Mouse (Mus musculus) liver, postnatal 0 days (tissue): ENCODE measurements at regions not wholly inside any gene's neighbourhood (a gene's known extent, or its start where the extent isn't known, plus 50 kb on each side); places are given as distances from the start of the nearest gene placed in this dataset.

Source experiments
- ATAC-seq: fragments of 200-750 bp; cut with Nextera tagmentation; 2 replicates; pipeline ENCODE4 v1.8.0; 2017; ENCODE audit warnings: mild to moderate bottlenecking, moderate library complexity
- DNase-seq: peaks from one replicate; pipeline ENCODE4 v3.0.0-alpha.2; 2016
- H3K27ac ChIP-seq: fragments of 300-500 bp; sonication (generic); 2 replicates; pipeline ENCODE4 v1.5.1; 2014; ENCODE audit warnings: antibody characterized with exemption, moderate library complexity, mild to moderate bottlenecking, low read depth
- H3K27me3 ChIP-seq: fragments of 300-500 bp; sonication (generic); 2 replicates; pipeline ENCODE4 v1.6.1; 2014; ENCODE audit warnings: low read length, control low read depth, mixed read lengths; ENCODE audit not compliant: insufficient read depth
- H3K36me3 ChIP-seq: fragments of 300-500 bp; sonication (generic); replicated peaks from 2 replicates; pipeline ENCODE4 v1.6.1; 2014; ENCODE audit warnings: mild to moderate bottlenecking, control low read depth, low read length, moderate library complexity, mixed read lengths; ENCODE audit not compliant: insufficient read depth
- H3K4me1 ChIP-seq: fragments of 300-500 bp; sonication (generic); 2 replicates; pipeline ENCODE4 v1.6.1; 2014; ENCODE audit warnings: antibody characterized with exemption, mild to moderate bottlenecking, control low read depth; ENCODE audit not compliant: insufficient read depth
- H3K4me2 ChIP-seq: fragments of 300-500 bp; sonication (generic); 2 replicates; pipeline ENCODE4 v1.6.1; 2014; ENCODE audit warnings: low read depth, mild to moderate bottlenecking, low read length, moderate library complexity, mixed read lengths
- H3K4me3 ChIP-seq: fragments of 300-500 bp; sonication (generic); 2 replicates; pipeline ENCODE4 v1.5.1; 2014; ENCODE audit warnings: low read depth, low read length
- H3K9ac ChIP-seq: fragments of 300-500 bp; sonication (generic); replicated peaks from 2 replicates; pipeline ENCODE4 v1.6.1; 2014; ENCODE audit warnings: mild to moderate bottlenecking, moderate library complexity
- H3K9me3 ChIP-seq: fragments of 300-500 bp; sonication (generic); 2 replicates; pipeline ENCODE4 v1.6.1; 2016; ENCODE audit warnings: mild to moderate bottlenecking, control low read depth, low read length, mixed read lengths
- CTCF ChIP-seq: sonication (generic); IDR thresholded peaks from 2 replicates; pipeline ENCODE4 v1.5.1; 2016; ENCODE audit warnings: antibody characterized with exemption, low read depth
- EP300 ChIP-seq: IDR thresholded peaks from 2 replicates; pipeline ENCODE4 v1.6.1; 2016; ENCODE audit warnings: antibody characterized with exemption, low read depth, mild to moderate bottlenecking
- WGBS: fragments of 180-500 bp; shearing (Covaris S2); extraction: QIAGEN DNeasy Blood & Tissue Kit; methylation state at CpG from one replicate; pipeline ENCODE4 v1.1.7; 2014; ENCODE audit not compliant: insufficient replicate concordance; 5-methylcytosine and 5-hydroxymethylcytosine counted together

DNA sequence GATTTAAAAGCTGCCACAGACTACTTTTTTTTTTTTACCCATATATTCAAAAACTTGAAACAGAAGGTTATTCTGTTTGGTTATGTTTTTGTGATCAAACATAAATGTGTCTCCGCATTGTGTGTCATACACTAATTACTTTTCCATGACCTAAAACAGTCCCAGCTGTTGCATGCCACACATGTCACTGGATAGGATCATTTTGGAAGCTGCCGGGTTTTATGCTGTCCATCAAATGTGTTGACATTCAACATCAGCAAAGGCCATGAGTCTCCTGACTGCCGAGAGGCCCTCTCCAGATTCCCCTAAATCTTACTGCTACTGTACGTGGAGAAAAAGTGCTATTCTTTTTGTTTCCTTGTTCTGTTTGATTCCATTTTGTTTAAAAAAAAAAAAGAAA, 99.4 kb upstream of the Nek7 start:
- WGBS = 75% methylated on average over 4 of the region's 4 CpGs
- no peak for DNase-seq
- no peak for ATAC-seq
- no peak for TF ChIP-seq CTCF
- TF ChIP-seq EP300 = no peak
- H3K9me3 ChIP-seq = no peaks in the 10 kb centered on the region
- H3K4me3 ChIP-seq = no peak overlapping the region
- H3K9ac ChIP-seq = no peak overlapping the region
- H3K27ac ChIP-seq = no peak overlapping the region
- H3K4me2 ChIP-seq = no peak overlapping the region
- H3K4me1 ChIP-seq = no peaks in the 10 kb centered on the region
- no peaks in the 10 kb centered on the region for H3K36me3 ChIP-seq
- H3K27me3 ChIP-seq = no peaks in the 10 kb centered on the region

DNA sequence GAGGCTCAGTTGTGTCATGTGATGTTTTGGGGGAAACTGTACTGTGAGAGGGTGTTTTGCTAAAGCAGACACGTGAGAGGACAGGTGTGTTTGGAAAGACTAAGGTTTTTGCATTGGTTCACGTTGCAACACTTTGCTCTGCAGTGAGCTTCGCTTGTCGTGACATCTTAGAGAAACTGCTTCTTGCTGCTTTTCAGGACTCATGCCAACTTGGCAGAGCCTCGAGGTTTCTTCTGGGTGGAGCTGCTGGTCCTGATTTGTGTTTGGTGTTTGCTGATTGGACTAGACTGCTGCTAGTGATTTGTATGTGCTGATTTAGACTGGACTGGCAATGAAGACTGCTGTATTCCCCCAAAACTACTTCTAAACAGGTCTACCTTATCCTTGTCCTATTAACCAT, 97.0 kb upstream of the Nek7 start:
- H3K9me3 ChIP-seq = no peaks in the 10 kb centered on the region
- no peak for TF ChIP-seq EP300
- H3K27me3 ChIP-seq = no peaks in the 10 kb centered on the region
- no peak overlapping the region for H3K4me3 ChIP-seq
- DNase-seq (no peak), ATAC-seq (no peak)
- no peaks in the 10 kb centered on the region for H3K36me3 ChIP-seq
- H3K27ac ChIP-seq = no peak overlapping the region
- no peaks in the 10 kb centered on the region for H3K4me1 ChIP-seq
- no peak overlapping the region for H3K4me2 ChIP-seq
- WGBS = 67% methylated on average over 5 of the region's 5 CpGs
- H3K9ac ChIP-seq = no peak overlapping the region

DNA sequence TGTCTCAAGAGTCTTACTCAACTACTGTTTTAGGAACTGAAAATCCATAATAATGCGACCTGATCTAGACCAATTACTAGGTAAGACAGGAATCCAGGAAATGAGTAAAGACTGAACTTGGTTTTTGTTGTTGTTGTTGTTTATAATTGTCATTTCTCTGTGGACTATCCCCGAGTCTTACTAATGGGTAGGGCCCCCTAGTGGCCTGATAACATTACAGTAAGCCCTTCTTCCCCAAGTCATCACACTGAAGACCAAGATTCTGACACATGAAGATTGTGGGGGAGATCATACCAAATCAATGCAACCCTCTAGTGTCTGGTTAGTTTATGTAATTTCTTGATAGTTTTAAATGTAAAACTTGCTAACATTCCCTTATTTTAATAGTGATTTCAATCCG, 95.2 kb upstream of the Nek7 start:
- Histone ChIP-seq H3K27ac (no peak overlapping the region), H3K4me2 (no peak overlapping the region), H3K9ac (no peak overlapping the region), H3K36me3 (no peaks in the 10 kb centered on the region), H3K9me3 (no peaks in the 10 kb centered on the region), H3K4me3 (no peak overlapping the region), H3K4me1 (no peaks in the 10 kb centered on the region), H3K27me3 (no peaks in the 10 kb centered on the region)
- 49% methylated on average over 3 of the region's 3 CpGs for WGBS
- ATAC-seq = no peak
- TF ChIP-seq EP300 (no peak), CTCF (peak; percentile 43)
- no peak for DNase-seq

DNA sequence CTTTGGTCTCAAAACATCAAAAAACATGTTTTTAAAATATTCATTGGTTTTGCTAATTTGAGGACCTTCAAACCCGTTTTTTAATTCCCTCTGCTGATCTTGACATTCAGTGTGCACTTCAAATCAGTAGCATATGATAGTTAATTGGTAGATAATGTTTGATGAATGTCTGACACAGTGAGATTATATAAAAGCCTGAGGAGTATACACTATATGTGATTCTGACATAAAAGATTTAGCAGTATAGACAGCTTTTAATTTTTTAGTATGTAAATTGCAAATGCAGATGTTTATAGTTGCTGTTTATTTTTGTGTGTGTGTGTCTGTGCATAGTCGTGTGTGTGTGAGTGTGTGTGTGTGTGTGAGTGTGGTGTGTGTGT, 89.3 kb upstream of the Nek7 start:
- Histone ChIP-seq H3K4me1 (no peaks in the 10 kb centered on the region), H3K27ac (no peak overlapping the region), H3K27me3 (no peaks in the 10 kb centered on the region), H3K4me3 (no peak overlapping the region), H3K4me2 (no peak overlapping the region), H3K9ac (no peak overlapping the region), H3K9me3 (no peaks in the 10 kb centered on the region), H3K36me3 (no peaks in the 10 kb centered on the region)
- no peak for TF ChIP-seq EP300
- TF ChIP-seq CTCF = no peak
- DNase-seq (no peak), ATAC-seq (no peak)
- 51% methylated on average over 2 of the region's 2 CpGs for WGBS

DNA sequence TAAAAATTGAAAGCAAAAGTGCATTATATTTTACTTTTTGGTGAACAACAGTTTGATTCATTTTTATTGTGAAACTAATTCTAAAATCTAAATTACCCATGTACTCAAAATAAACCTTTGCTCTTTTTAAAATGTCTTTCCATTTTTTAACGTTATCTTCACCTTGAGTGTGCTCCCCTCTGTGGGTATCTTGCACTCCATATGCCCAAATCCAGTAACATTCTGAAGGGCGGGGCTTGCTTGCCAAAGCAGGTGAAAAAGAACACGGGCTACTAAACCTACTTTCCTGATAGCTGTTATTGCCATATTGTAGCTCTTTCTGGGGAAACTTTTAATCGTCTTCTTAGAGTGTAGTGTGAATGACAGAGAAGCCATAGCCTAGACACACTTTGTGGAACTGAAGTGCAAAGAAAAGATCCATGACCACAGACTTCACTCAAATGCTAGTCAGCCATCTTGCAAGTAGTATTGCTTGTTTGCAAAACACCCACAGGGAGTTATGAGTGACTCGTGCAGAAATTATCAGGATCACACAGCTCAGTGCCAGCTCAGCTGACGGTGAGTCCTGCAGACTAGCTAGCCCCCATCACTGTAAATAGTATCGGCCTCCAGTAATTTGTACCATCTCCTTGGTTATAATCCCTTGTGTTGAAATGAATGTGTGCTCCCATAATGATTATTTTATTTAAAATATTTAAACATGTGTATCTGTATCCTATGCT, 88.7 kb upstream of the Nek7 start:
- Histone ChIP-seq H3K27ac (no peak overlapping the region), H3K4me2 (no peak overlapping the region), H3K4me3 (no peak overlapping the region)

DNA sequence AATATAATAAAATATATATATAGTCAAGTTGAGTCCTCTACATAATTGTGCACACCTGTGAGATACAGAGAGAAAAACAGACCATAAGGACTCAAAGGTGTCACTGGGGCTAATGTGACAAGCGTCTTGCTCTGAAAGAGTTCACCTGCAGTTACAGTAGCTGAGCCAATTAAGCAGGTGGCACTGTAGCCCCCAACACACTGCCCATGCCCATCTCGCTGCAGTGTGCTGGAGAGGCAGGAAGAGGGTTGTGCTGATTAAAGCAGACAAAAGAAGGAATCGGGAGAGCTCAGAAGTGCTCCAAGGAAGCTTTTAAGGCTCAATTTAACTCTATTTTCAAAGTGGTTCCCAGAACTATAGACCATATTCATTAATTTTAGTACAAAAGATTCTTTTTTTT, 88.0 kb upstream of the Nek7 start:
- Histone ChIP-seq H3K4me2 (no peak overlapping the region), H3K9me3 (no peaks in the 10 kb centered on the region), H3K4me3 (no peak overlapping the region), H3K9ac (no peak overlapping the region), H3K36me3 (no peaks in the 10 kb centered on the region), H3K27me3 (no peaks in the 10 kb centered on the region), H3K4me1 (no peaks in the 10 kb centered on the region), H3K27ac (no peak overlapping the region)
- DNase-seq (no peak), ATAC-seq (no peak)
- TF ChIP-seq CTCF = no peak
- no peak for TF ChIP-seq EP300
- 67% methylated on average over 3 of the region's 3 CpGs for WGBS

More for the DNA sequence above, 88.7 kb upstream of the Nek7 start:
- Histone ChIP-seq H3K9ac (no peak overlapping the region), H3K36me3 (no peaks in the 10 kb centered on the region), H3K27me3 (no peaks in the 10 kb centered on the region), H3K4me1 (no peaks in the 10 kb centered on the region), H3K9me3 (no peaks in the 10 kb centered on the region)
- TF ChIP-seq CTCF (no peak), EP300 (no peak)
- DNase-seq = no peak
- WGBS = 64% methylated on average over 7 of the region's 7 CpGs
- ATAC-seq = 0 out of 2 replicates have a peak, but pooled peaks have one; percentile 40

DNA sequence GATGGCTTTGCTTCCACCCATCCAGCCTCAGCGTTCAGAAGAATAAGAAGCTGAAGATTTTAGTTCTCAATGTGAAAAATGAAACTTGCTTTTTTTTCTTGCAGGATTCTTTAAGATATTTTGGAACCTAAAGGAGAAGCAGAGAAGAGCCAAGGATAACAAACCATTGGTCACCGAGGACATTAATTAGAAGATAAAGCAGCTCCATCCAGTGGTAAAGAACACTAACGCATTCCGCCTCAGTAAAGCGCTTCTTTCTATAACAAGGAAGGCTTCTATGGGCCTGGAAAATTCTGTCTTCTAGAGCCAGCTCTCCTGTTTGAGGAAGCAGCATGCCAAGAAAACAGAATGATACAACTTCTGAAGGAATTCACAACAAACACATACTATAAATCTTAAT, 83.3 kb upstream of the Nek7 start:
- no peak for TF ChIP-seq EP300
- peak; percentile 33; the same call in 1 of the 2 replicates for TF ChIP-seq CTCF
- Histone ChIP-seq H3K36me3 (no peaks in the 10 kb centered on the region), H3K4me2 (no peak overlapping the region), H3K9me3 (no peaks in the 10 kb centered on the region), H3K9ac (no peak overlapping the region), H3K4me1 (no peaks in the 10 kb centered on the region), H3K4me3 (no peak overlapping the region), H3K27me3 (no peaks in the 10 kb centered on the region), H3K27ac (no peak overlapping the region)
- WGBS = 58% methylated on average over 5 of the region's 5 CpGs
- no peak for DNase-seq
- ATAC-seq = no peak
